Mouse (Mus musculus): ENCODE results near the gene Cdh4. TPM values are rescaled to one million over a fixed set of nuclear protein-coding genes. Genes with fewer than 3 reads are reported as not detected.

The Cdh4 gene
- polyA plus RNA-seq, 1 experiment from 2014 or later = 8.8 TPM

DNA sequence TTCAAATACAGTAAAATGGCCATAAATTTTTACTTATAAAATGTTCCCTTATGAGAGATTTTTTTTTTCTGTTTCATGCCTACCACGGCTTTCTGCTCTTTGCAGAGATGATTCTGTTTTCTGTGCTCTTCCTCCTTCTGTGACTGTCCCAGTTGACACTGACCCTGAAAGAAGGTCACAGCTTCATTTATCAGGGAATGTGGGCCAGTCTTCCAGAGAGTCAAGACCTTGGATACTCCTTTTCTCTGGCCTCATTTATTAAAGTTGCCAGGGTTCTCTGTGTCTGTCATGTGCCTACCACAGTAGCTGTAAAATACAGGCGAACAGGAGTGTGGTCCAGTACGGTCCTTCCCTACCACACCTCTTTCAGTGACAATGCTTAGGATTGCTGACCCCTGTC, 162.5 kb downstream of the Cdh4 start:
- Histone ChIP-seq H3K4me2 (no peak overlapping the region), H3K27ac (no peak overlapping the region), H3K9ac (no peak overlapping the region), H3K27me3 (0 out of 2 replicates have a peak, but pooled peaks cover 5% of the 10 kb centered on the region), H3K4me3 (no peak overlapping the region), H3K9me3 (no peaks in the 10 kb centered on the region), H3K4me1 (no peaks in the 10 kb centered on the region), H3K36me3 (no peaks in the 10 kb centered on the region)
- no peak for ATAC-seq (ENCODE audit: insufficient number of reproducible peaks, low FRiP score, low TSS enrichment, low read depth)
- WGBS = 79% methylated on average over 3 of the region's 3 CpGs

- ATAC-seq (ENCODE audit: insufficient number of reproducible peaks, low FRiP score, low TSS enrichment, low read depth) = no peak
- WGBS = 82% methylated on average over 10 of the region's 10 CpGs
- H3K27ac ChIP-seq = no peak overlapping the region
- no peak overlapping the region for H3K4me2 ChIP-seq
- H3K9me3 ChIP-seq = no peaks in the 10 kb centered on the region
- no peak overlapping the region for H3K4me3 ChIP-seq
- no peaks in the 10 kb centered on the region for H3K36me3 ChIP-seq
- H3K4me1 ChIP-seq = no peaks in the 10 kb centered on the region
- no peak overlapping the region for H3K9ac ChIP-seq
- H3K27me3 ChIP-seq = 0 out of 2 replicates have a peak, but pooled peaks cover 5% of the 10 kb centered on the region
Measured at GRCm38 (mm10) chr2:179605255-179605654, 163.0 kb downstream of the Cdh4 start.

DNA sequence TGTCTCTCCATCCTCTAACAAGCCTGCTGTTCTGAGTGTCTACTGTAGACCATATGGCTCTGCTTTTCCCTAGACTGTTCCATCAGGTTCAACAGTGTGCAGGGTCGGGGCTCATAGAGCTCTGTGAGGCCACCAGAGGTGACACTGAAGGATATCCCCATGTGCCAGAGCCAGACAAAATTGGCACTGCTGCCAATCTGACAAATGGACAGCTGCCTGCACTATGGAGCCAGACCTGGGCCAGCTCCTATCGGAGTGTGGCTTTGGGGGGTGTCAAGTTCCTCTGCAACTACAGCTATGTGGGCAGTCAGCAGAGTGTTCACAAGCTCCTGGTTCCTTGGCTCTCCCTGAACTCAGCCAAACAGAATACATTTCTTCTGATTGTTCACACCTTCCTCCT, 164.1 kb downstream of the Cdh4 start:
- no peak overlapping the region for H3K4me3 ChIP-seq
- H3K27me3 ChIP-seq = 0 out of 2 replicates have a peak, but pooled peaks cover 5% of the 10 kb centered on the region
- no peak for ATAC-seq (ENCODE audit: insufficient number of reproducible peaks, low FRiP score, low TSS enrichment, low read depth)
- no peak overlapping the region for H3K27ac ChIP-seq
- H3K9me3 ChIP-seq = no peaks in the 10 kb centered on the region
- 70% methylated on average over 2 of the region's 2 CpGs for WGBS
- H3K36me3 ChIP-seq = no peaks in the 10 kb centered on the region
- H3K9ac ChIP-seq = no peak overlapping the region
- no peak overlapping the region for H3K4me2 ChIP-seq
- no peaks in the 10 kb centered on the region for H3K4me1 ChIP-seq

DNA sequence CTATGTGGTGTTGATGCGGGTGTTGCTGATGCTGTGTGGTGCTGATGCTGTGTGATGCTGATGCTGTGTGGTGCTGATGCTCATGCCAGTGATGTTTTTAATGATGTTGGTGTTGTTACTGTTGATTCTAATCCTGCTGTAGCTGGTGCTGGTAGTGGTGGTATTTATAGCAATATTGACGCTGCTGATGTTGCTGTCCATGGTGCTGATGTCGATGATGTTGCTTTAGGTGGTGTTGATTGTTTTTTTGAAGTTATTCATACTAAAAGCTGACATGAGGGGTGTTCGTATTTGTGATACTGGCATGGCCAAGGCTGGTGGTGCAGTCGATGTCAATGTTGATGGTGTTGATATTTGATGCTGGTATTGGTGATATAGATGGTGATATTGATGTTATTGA, 173.7 kb downstream of the Cdh4 start:
- Histone ChIP-seq H3K36me3 (no peaks in the 10 kb centered on the region), H3K4me3 (no peak overlapping the region), H3K9me3 (no peaks in the 10 kb centered on the region), H3K4me2 (no peak overlapping the region), H3K9ac (no peak overlapping the region), H3K27ac (no peak overlapping the region), H3K4me1 (no peaks in the 10 kb centered on the region), H3K27me3 (no peaks in the 10 kb centered on the region)
- WGBS = 56% methylated on average over 5 of the region's 5 CpGs
- no peak for ATAC-seq (ENCODE audit: insufficient number of reproducible peaks, low FRiP score, low TSS enrichment, low read depth)

DNA sequence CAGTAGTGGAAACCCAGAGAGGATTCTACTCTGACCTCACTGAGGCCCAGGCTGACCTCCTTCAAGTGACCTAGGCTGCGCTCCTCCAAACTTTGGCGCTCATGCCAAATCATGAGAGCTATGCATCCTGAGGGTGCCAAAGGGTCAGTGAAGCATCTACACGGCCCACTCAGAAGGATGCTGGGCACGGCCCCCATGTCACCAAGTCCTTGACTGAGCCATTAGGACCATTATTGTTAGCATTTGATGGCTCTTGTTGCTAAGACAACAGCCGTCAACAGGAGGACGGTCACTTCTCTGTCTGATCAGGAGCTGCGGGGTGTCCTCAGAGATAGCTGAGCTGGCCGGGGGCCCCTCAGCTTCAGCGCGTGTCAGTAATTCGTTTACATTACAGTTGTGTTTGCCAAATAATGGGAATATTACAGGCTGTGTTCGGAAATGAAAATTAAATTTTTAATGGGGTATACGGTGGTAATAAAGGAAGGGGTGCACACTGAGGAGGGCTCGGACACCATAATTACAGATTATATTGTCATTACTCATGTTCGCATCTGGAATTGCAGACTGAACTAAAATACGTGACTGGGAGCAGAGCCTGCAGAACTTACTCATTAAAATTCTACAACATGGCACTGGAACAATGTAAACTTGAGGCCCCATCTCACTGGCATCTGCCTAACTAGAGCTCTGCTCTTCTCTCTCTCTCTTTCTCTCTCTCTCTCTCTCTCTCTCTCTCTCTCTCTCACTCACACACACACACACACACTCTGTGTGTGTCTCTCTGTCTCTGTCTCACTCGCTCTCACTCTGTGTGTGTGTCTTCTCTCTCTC, 181.6 kb downstream of the Cdh4 start:
- ATAC-seq (ENCODE audit: insufficient number of reproducible peaks, low FRiP score, low TSS enrichment, low read depth) = no peak
- Histone ChIP-seq H3K9me3 (no peaks in the 10 kb centered on the region), H3K9ac (no peak overlapping the region), H3K4me2 (no peak overlapping the region), H3K27ac (no peak overlapping the region), H3K36me3 (no peaks in the 10 kb centered on the region), H3K27me3 (no peaks in the 10 kb centered on the region), H3K4me1 (no peaks in the 10 kb centered on the region), H3K4me3 (no peak overlapping the region)
- 66% methylated on average over 17 of the region's 17 CpGs for WGBS

GRCm38 (mm10) chr2:179627563-179627962, 185.3 kb downstream of the Cdh4 start:
- H3K4me2 ChIP-seq = no peak overlapping the region
- H3K27me3 ChIP-seq = no peaks in the 10 kb centered on the region
- H3K9ac ChIP-seq = no peak overlapping the region
- H3K9me3 ChIP-seq = no peaks in the 10 kb centered on the region
- 80% methylated on average over 2 of the region's 2 CpGs for WGBS
- no peak for ATAC-seq (ENCODE audit: insufficient number of reproducible peaks, low FRiP score, low TSS enrichment, low read depth)
- H3K4me1 ChIP-seq = no peaks in the 10 kb centered on the region
- H3K4me3 ChIP-seq = no peak overlapping the region
- H3K27ac ChIP-seq = no peak overlapping the region
- H3K36me3 ChIP-seq = no peaks in the 10 kb centered on the region

GRCm38 (mm10) chr2:179630720-179631119, 188.5 kb downstream of the Cdh4 start:
- H3K27me3 ChIP-seq = no peaks in the 10 kb centered on the region
- no peak overlapping the region for H3K27ac ChIP-seq
- 35% methylated on average over 10 of the region's 10 CpGs for WGBS
- H3K4me3 ChIP-seq = no peak overlapping the region
- no peaks in the 10 kb centered on the region for H3K9me3 ChIP-seq
- no peak for ATAC-seq (ENCODE audit: insufficient number of reproducible peaks, low FRiP score, low TSS enrichment, low read depth)
- no peaks in the 10 kb centered on the region for H3K4me1 ChIP-seq
- H3K36me3 ChIP-seq = no peaks in the 10 kb centered on the region
- no peak overlapping the region for H3K4me2 ChIP-seq
- H3K9ac ChIP-seq = no peak overlapping the region

DNA sequence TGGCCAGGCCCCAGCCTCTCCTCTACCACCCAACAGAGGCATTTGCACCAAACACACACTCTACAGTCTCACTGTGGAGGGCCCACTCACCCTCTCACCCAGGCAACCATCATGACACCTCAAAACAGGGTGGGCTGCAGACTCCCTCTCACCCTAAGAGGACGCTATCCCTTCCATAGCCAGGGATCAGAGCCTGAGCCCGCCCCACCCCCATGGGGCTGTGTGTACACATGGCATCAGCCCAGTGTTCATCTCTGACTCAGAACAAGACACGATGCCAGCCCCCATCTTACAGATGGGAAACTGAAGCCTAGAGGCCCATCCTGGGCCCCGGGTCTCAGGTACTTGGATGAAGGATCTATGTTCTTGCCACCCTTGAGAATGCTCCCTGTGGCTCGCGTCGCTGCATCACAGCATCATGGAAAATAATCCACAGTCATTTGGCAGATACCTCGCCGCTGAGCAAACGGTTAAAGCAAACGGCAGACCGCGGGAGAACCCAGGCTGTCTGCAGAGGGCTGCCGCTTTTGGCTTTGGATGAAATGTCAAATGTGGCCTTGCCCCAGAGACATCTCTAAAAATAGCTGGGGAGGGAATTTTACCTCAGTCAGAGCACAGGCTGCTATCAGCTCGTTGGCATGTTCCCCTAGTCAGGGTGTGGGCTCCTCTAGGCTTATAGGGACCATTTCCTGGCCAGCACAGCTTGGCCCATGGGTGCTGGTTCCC, 198.5 kb downstream of the Cdh4 start:
- no peaks in the 10 kb centered on the region for H3K27me3 ChIP-seq
- no peak for ATAC-seq (ENCODE audit: insufficient number of reproducible peaks, low FRiP score, low TSS enrichment, low read depth)
- no peak overlapping the region for H3K9ac ChIP-seq
- no peaks in the 10 kb centered on the region for H3K9me3 ChIP-seq
- H3K4me1 ChIP-seq = no peaks in the 10 kb centered on the region
- no peak overlapping the region for H3K4me2 ChIP-seq
- no peak overlapping the region for H3K4me3 ChIP-seq
- no peaks in the 10 kb centered on the region for H3K36me3 ChIP-seq
- WGBS = 86% methylated on average over 15 of the region's 15 CpGs
- no peak overlapping the region for H3K27ac ChIP-seq

DNA sequence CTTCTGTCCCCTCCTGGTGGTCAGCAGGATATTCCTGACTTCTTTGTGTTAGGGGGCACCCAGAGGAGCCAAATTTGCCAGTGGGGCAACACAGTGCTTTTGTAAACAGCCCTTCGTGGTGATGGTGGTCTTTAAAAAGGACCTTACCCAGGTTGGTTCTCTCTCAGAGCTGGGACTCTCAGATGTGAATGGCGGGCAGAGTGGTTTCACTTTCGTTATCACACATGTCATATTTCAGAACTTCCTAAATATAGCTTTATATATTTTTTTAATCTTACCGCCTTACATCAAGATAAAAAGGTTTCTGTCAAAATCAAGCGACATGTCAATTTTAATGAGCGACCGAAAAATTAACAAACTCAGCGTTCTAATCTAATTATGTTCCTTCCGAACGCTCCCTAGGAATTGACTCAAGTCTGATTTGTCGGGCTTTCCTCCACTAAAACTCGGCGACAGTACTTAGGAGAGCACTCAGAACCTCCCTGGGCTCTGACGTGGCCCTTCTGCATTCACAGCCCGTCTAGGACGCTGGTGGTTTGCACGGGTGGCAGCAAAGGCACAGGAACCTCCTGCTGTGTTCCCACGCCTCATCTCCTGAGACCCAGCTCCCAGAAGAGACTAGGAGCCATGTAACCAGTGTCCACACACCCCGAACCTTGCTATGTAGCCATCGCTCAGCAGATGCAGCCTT, 206.5 kb downstream of the Cdh4 start:
- 77% methylated on average over 20 of the region's 20 CpGs for WGBS
- no peak overlapping the region for H3K9ac ChIP-seq
- no peaks in the 10 kb centered on the region for H3K27me3 ChIP-seq
- no peaks in the 10 kb centered on the region for H3K9me3 ChIP-seq
- no peak overlapping the region for H3K4me2 ChIP-seq
- no peak overlapping the region for H3K4me3 ChIP-seq
- H3K27ac ChIP-seq = no peak overlapping the region
- no peak for ATAC-seq (ENCODE audit: insufficient number of reproducible peaks, low FRiP score, low TSS enrichment, low read depth)
- H3K4me1 ChIP-seq = no peaks in the 10 kb centered on the region
- H3K36me3 ChIP-seq = no peaks in the 10 kb centered on the region

DNA sequence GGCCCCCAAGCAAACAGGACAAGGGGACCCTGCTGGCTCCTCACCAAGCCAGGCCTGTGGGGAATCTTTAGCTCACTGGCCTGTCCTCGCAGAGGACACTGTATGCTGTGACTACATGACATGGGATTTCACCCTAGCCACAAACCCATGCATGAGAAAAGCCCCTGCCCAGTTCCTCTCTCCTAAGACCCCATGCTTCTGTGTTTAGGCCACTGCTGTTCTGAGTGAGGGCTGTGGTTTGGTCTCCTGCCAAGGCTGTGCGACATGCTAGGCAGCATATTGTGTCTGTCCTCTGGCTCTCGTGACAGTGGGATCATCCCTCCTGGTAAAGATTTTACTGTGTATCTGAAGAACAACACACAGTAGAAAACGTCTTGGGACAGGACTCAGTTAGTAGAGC, 207.1 kb downstream of the Cdh4 start:
- H3K4me3 ChIP-seq = no peak overlapping the region
- ATAC-seq (ENCODE audit: insufficient number of reproducible peaks, low FRiP score, low TSS enrichment, low read depth) = no peak
- WGBS = 63% methylated on average over 4 of the region's 4 CpGs

GRCm38 (mm10) chr2:179650168-179650567, 207.9 kb downstream of the Cdh4 start:
- H3K27ac ChIP-seq = no peak overlapping the region
- no peaks in the 10 kb centered on the region for H3K36me3 ChIP-seq
- no peaks in the 10 kb centered on the region for H3K9me3 ChIP-seq
- H3K4me1 ChIP-seq = no peaks in the 10 kb centered on the region
- ATAC-seq (ENCODE audit: insufficient number of reproducible peaks, low FRiP score, low TSS enrichment, low read depth) = no peak
- WGBS = 74% methylated on average over 9 of the region's 9 CpGs
- no peak overlapping the region for H3K4me2 ChIP-seq
- H3K27me3 ChIP-seq = no peaks in the 10 kb centered on the region
- no peak overlapping the region for H3K9ac ChIP-seq
- no peak overlapping the region for H3K4me3 ChIP-seq

More for the DNA sequence above, 207.1 kb downstream of the Cdh4 start:
- no peak overlapping the region for H3K4me2 ChIP-seq
- H3K4me1 ChIP-seq = no peaks in the 10 kb centered on the region
- no peaks in the 10 kb centered on the region for H3K9me3 ChIP-seq
- no peaks in the 10 kb centered on the region for H3K27me3 ChIP-seq
- no peak overlapping the region for H3K27ac ChIP-seq
- no peaks in the 10 kb centered on the region for H3K36me3 ChIP-seq
- H3K9ac ChIP-seq = no peak overlapping the region

DNA sequence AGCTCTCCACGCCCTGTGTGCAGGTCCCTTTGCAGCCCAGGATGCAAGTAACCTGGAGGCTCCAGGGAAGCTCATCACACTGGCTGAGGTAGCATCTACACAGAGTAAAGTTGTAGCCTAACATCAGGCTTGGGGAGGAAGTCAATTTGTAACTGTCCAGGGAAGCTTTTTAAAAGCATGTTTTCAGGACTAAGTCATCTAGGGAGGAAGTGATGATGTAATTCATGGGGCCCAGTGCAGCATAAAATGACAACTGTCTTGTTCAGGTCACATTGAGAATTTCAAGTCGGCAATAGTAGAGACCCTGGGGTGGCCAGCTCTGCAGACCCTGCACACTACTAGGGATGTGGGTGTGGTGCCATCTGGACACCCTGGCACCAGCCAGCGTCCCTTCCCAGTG, 213.3 kb downstream of the Cdh4 start:
- no peak overlapping the region for H3K4me2 ChIP-seq
- H3K4me3 ChIP-seq = no peak overlapping the region
- no peaks in the 10 kb centered on the region for H3K9me3 ChIP-seq
- no peak overlapping the region for H3K9ac ChIP-seq
- H3K36me3 ChIP-seq = no peaks in the 10 kb centered on the region
- H3K4me1 ChIP-seq = no peaks in the 10 kb centered on the region
- H3K27ac ChIP-seq = no peak overlapping the region
- WGBS = 74% methylated on average over 3 of the region's 3 CpGs
- H3K27me3 ChIP-seq = peaks cover 3% of the 10 kb centered on the region; the same call in 1 of the 2 replicates
- ATAC-seq (ENCODE audit: insufficient number of reproducible peaks, low FRiP score, low TSS enrichment, low read depth) = no peak
